Mouse (Mus musculus) embryonic fibroblast, embryonic 13.5 days (primary cell): Measurements from ENCODE around the gene Rflnb.

Experiments used
- CTCF ChIP-seq: IDR thresholded peaks from 2 replicates; pipeline ENCODE4 v1.5.1; 2011; ENCODE audit warnings: mild to moderate bottlenecking, control low read depth, low read length, moderate library complexity, borderline replicate concordance; ENCODE audit not compliant: insufficient read depth
- POLR2A ChIP-seq: IDR thresholded peaks from 2 replicates; pipeline ENCODE4 v1.6.1; 2011; ENCODE audit warnings: low read depth, mild to moderate bottlenecking, control low read depth, low read length, moderate library complexity

GRCm38 (mm10) chr11:76020916-76021315, 6.7 kb downstream of the Rflnb start:
- TF ChIP-seq CTCF, result no peak
- TF ChIP-seq POLR2A, result no peak
